Mouse (Mus musculus): ENCODE measurements at regions not wholly inside any gene's neighbourhood (a gene's known extent, or its start where the extent isn't known, plus 50 kb on each side); places are given as distances from the start of the nearest gene placed in this dataset.

DNA sequence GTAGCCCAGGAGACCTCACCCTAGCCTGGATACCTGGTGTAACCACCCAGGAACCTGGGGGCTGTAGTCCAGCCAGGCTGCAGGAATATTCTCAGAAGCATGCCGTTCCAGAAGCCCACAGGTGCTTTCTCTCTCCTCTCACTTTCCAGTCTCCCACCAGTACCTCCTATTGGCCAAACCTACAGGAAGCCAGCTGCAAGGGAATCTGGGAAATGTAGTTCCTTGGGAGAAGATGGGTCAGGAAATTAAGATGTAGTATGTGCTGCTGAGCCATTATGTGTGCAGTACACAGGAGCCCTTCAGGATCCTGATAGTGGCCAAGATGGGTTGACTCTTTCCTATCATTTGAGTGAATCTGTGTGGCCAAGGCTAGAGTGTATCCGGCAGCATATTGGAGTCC lies 282.8 kb downstream of the Uaca start:
- TF ChIP-seq ZNF384 (IDR thresholded peaks at IDR 0.05; ENCODE audit: low read depth, low read length) (no peak), HCFC1 (IDR thresholded peaks at IDR 0.05; ENCODE audit: borderline replicate concordance, insufficient read depth, low read length) (peak; percentile 87)

Measured in ES-E14 (cell line).